Mouse (Mus musculus) regulatory T cell (primary cell): ENCODE results near the gene Pcnx.

Experiments used
- in situ Hi-C: fragments of 300-600 bp; cut with MboI, MseI; formaldehyde crosslinking; loops from one replicate; pipeline ENCODE4 v1.15.1; 2025; ENCODE audit warnings: high pct_unique_total_duplicates

The Pcnx gene

GRCm38 (mm10) chr12:81855031-81855430 is 4.8 kb upstream of the Pcnx start:
- in situ Hi-C loops: loop anchor here (5.0 kb wide), 1 partner anchor 307 kb away; no protein-coding TSS in a partner anchor

- in situ Hi-C loops: loop anchor here (5.0 kb wide), 1 partner anchor 306 kb away; no protein-coding TSS in a partner anchor
These were observed 3.1 kb upstream of the Pcnx start for GRCm38 (mm10) chr12:81856696-81857095.

- in situ Hi-C loops: loop anchor here (5.0 kb wide), 1 partner anchor 305 kb away; no protein-coding TSS in a partner anchor
These were observed 2.6 kb upstream of the Pcnx start for GRCm38 (mm10) chr12:81857251-81857650.

- in situ Hi-C loops: loop anchor here (5.0 kb wide), 1 partner anchor 304 kb away; no protein-coding TSS in a partner anchor
These were observed 1.7 kb upstream of the Pcnx start for GRCm38 (mm10) chr12:81857978-81858569.

- in situ Hi-C loops: no loop called here
These were observed 722 bp downstream of the Pcnx start for GRCm38 (mm10) chr12:81860308-81861181.

- in situ Hi-C loops: no loop called here
These were observed 1.6 kb downstream of the Pcnx start for GRCm38 (mm10) chr12:81861199-81862085.

- in situ Hi-C loops: no loop called here
These were observed 2.6 kb downstream of the Pcnx start for GRCm38 (mm10) chr12:81862351-81862802.

- in situ Hi-C loops: no loop called here
These were observed 4.1 kb downstream of the Pcnx start for GRCm38 (mm10) chr12:81863949-81864348.

- in situ Hi-C loops: no loop called here
These were observed 5.4 kb downstream of the Pcnx start for GRCm38 (mm10) chr12:81865183-81865582.

- in situ Hi-C loops: no loop called here
These were observed 7.5 kb downstream of the Pcnx start for GRCm38 (mm10) chr12:81867316-81867715.

- in situ Hi-C loops: no loop called here
These were observed 9.6 kb downstream of the Pcnx start for GRCm38 (mm10) chr12:81869205-81869940.

GRCm38 (mm10) chr12:81873345-81873744 is 13.5 kb downstream of the Pcnx start:
- in situ Hi-C loops: no loop called here

GRCm38 (mm10) chr12:81880161-81880560 is 20.3 kb downstream of the Pcnx start:
- in situ Hi-C loops: no loop called here

- in situ Hi-C loops: no loop called here
These were observed 23.7 kb downstream of the Pcnx start for GRCm38 (mm10) chr12:81883255-81884106.

GRCm38 (mm10) chr12:81884107-81884398 is 24.2 kb downstream of the Pcnx start:
- in situ Hi-C loops: no loop called here

GRCm38 (mm10) chr12:81884983-81885382 is 25.2 kb downstream of the Pcnx start:
- in situ Hi-C loops: no loop called here

- in situ Hi-C loops: no loop called here
These were observed 26.2 kb downstream of the Pcnx start for GRCm38 (mm10) chr12:81885982-81886381.

GRCm38 (mm10) chr12:81888954-81889353 is 29.1 kb downstream of the Pcnx start:
- in situ Hi-C loops: no loop called here

- in situ Hi-C loops: no loop called here
These were observed 32.1 kb downstream of the Pcnx start for GRCm38 (mm10) chr12:81891946-81892345.

GRCm38 (mm10) chr12:81894311-81894710 is 34.5 kb downstream of the Pcnx start:
- in situ Hi-C loops: no loop called here
